Mouse (Mus musculus) CH12.LX (cell line): ENCODE data around the gene Exoc3l4.

Experiments
- BHLHE40 ChIP-seq: IDR thresholded peaks from 2 replicates; pipeline ENCODE4 v1.6.1; 2011; ENCODE audit warnings: mild to moderate bottlenecking, low read depth, low read length, improper control_type of control experiment
- POLR2AphosphoS2 ChIP-seq: IDR thresholded peaks from 2 replicates; pipeline ENCODE4 v1.6.1; 2011; ENCODE audit warnings: low read depth, low read length, improper control_type of control experiment

GRCm38 (mm10) chr12:111434745-111435327 is 18.0 kb downstream of the Exoc3l4 start:
- TF ChIP-seq POLR2AphosphoS2: no peak
- TF ChIP-seq BHLHE40: peak; percentile 72
